Mouse (Mus musculus): ENCODE measurements around the gene Magi2. TPM values are rescaled to one million over a fixed set of nuclear protein-coding genes. Genes with fewer than 3 reads are reported as not detected.

Gene Magi2
- polyA plus RNA-seq, 1 experiment from 2014 or later = 2.4 TPM

- H3K27me3 ChIP-seq = peaks cover 4% of the 10 kb centered on the region
- ChIA-PET POLR2A (no interaction called here), CTCF (no interaction called here)
- in situ Hi-C loops (cut with MboI; ENCODE audit: low pct_unique_long_range_greater_than_20kb) = no loop called here
- no peak for TF ChIP-seq CTCF (IDR thresholded peaks at IDR 0.05)
- DNase-seq (ENCODE audit: low read depth, low spot score) (no peak), ATAC-seq (no peak)
Observed at GRCm38 (mm10) chr5:20741193-20741592, 1514.4 kb downstream of the Magi2 start.

GRCm38 (mm10) chr5:20741936-20742335 is 1515.1 kb downstream of the Magi2 start:
- ATAC-seq (no peak), DNase-seq (ENCODE audit: low read depth, low spot score) (no peak)
- no peak for TF ChIP-seq CTCF (IDR thresholded peaks at IDR 0.05)
- POLR2A ChIA-PET = no interaction called here
- in situ Hi-C loops (cut with MboI; ENCODE audit: low pct_unique_long_range_greater_than_20kb) = no loop called here
- CTCF ChIA-PET = no interaction called here
- H3K27me3 ChIP-seq = peaks cover 4% of the 10 kb centered on the region

DNA sequence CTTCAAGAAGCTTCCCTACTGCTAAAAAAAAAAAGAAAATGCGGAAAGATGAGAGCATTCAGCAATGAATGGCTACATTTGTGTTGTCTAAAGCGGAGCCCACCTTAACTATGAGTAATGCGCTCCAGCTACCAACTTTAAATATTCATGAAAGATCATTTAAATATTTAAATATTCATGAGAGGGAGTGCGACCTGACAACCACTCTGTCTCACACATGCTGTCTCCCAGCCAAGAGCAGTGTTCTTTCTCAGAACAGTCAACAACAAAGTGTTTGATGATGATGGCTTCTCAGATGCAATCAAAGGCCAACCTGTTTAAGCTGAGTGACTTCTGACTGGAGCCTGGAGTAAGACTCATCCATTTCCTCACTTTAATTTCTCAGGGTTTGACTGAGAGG is 1521.3 kb downstream of the Magi2 start:
- in situ Hi-C loops (cut with MboI; ENCODE audit: low pct_unique_long_range_greater_than_20kb) = no loop called here
- ChIA-PET POLR2A (no interaction called here), CTCF (interaction anchor here (1.0 to 1.7 kb wide), 4 partner anchors 12 to 56 kb away, joined by 3 to 5 read pairs (median 3); no protein-coding TSS in a partner anchor)
- no peak for DNase-seq (ENCODE audit: low read depth, low spot score)
- peaks cover 4% of the 10 kb centered on the region for H3K27me3 ChIP-seq
- no peak for ATAC-seq
- TF ChIP-seq CTCF (IDR thresholded peaks at IDR 0.05) = no peak

DNA sequence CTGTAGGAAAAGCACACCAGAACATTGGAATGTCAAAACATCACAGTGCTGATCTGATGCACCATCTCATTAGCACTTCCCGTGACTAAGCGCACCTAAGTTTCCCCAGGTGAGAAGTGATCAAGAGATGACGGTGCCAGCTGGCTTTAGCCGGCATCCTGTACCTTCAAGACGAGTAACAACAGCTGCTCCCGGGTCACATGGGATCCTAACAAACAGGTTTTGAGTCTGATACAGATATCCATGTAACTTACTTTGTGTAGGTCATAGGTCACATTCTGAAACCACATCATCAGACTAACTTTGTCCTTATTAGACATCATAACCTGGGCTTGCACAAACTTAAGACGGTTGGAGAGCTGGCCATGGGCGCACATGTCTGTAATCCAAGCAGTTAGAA is 1522.0 kb downstream of the Magi2 start:
- in situ Hi-C loops (cut with MboI; ENCODE audit: low pct_unique_long_range_greater_than_20kb) = no loop called here
- DNase-seq (ENCODE audit: low read depth, low spot score) = no peak
- POLR2A ChIA-PET = no interaction called here

DNA sequence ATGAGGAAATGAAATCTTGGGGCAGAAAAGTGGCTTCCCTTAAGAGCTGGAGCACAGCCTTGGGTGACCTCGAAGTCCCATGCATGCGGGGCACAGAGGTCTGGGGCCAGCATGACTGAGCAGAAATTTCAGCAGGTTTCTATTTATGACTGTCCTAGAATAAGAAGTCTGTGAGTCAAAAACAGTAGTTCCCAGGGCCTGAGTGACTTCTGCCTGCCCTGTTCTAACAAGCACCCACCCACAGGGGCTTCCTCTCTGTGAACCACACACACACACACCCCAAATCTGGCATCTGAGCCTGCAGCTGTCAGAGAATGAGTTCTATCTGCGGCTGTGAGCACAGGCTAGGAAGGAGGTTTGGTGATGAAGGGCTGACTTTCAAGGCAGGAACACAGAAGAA is 1522.7 kb downstream of the Magi2 start:
- ATAC-seq (no peak), DNase-seq (ENCODE audit: low read depth, low spot score) (no peak)
- no peak for TF ChIP-seq CTCF (IDR thresholded peaks at IDR 0.05)
- peaks cover 4% of the 10 kb centered on the region for H3K27me3 ChIP-seq
- in situ Hi-C loops (cut with MboI; ENCODE audit: low pct_unique_long_range_greater_than_20kb) = no loop called here
- ChIA-PET CTCF (no interaction called here), POLR2A (no interaction called here)

More for the DNA sequence above, 1522.0 kb downstream of the Magi2 start:
- CTCF ChIA-PET = interaction anchor here (1.0 kb wide), 1 partner anchor 20 kb away, joined by 3 read pairs; no protein-coding TSS in a partner anchor
- TF ChIP-seq CTCF (IDR thresholded peaks at IDR 0.05) = no peak
- peaks cover 4% of the 10 kb centered on the region for H3K27me3 ChIP-seq
- no peak for ATAC-seq

DNA sequence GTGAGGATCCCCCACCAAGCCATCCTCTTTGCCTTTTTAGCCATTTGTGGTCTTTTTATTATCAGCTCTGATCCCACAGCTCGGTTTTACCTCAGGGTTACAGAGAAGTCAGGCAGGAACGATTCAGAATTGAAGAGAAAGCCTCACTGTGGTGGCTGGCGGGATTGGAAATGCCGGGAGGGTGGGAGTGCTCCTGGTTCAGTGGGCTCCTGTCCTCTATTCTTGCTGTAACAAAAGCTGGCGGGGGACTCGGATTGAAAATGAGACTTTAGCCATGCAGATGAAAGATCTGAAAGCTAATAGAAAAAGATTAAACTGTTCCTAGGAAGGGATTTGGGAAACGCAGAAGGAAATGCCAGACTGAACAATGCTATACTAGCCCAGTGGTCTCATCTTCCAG is 1524.2 kb downstream of the Magi2 start:
- no peak for DNase-seq (ENCODE audit: low read depth, low spot score)
- no peaks in the 10 kb centered on the region for H3K27me3 ChIP-seq
- CTCF ChIA-PET = interaction anchor here (1.7 kb wide), 1 partner anchor 14 kb away, joined by 4 read pairs; no protein-coding TSS in a partner anchor
- in situ Hi-C loops (cut with MboI; ENCODE audit: low pct_unique_long_range_greater_than_20kb) = loop anchor here (25.0 kb wide), 1 partner anchor 1239 kb away; no protein-coding TSS in a partner anchor
- no peak for TF ChIP-seq CTCF (IDR thresholded peaks at IDR 0.05)
- ATAC-seq = no peak
- POLR2A ChIA-PET = no interaction called here

GRCm38 (mm10) chr5:20751696-20752095 is 1524.9 kb downstream of the Magi2 start:
- CTCF ChIA-PET = interaction anchor here (1.3 to 2.7 kb wide), 3 partner anchors 8 to 27 kb away, joined by 4 to 6 read pairs (median 5); no protein-coding TSS in a partner anchor
- in situ Hi-C loops (cut with MboI; ENCODE audit: low pct_unique_long_range_greater_than_20kb) = loop anchor here (25.0 kb wide), 1 partner anchor 1239 kb away; no protein-coding TSS in a partner anchor
- POLR2A ChIA-PET = no interaction called here
- DNase-seq (ENCODE audit: low read depth, low spot score) (no peak), ATAC-seq (no peak)
- H3K27me3 ChIP-seq = no peaks in the 10 kb centered on the region
- no peak for TF ChIP-seq CTCF (IDR thresholded peaks at IDR 0.05)

DNA sequence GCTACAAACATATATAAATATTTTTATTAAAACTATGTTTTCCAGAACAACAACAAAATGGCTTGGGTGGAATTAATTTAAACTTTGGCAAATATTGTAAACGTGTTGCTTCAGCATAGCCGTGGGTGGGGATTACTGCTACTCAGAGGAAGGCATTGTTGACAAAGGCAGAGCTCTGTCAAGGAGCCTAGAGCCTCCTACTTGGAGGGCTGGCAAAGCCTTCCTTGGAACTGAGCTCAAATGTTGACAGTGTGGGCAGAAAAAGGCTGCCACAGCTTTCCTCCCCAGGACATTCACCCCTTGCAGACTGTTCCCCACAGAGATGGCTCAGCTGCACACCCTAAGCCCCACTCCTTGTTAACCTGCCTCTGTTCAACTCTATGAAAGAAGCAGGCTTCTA is 1526.3 kb downstream of the Magi2 start:
- in situ Hi-C loops (cut with MboI; ENCODE audit: low pct_unique_long_range_greater_than_20kb) = loop anchor here (25.0 kb wide), 1 partner anchor 1241 kb away; no protein-coding TSS in a partner anchor
- ChIA-PET POLR2A (interaction anchor here (0.6 kb wide), 1 partner anchor 118 kb away, joined by 3 read pairs; no protein-coding TSS in a partner anchor), CTCF (interaction anchor here (0.6 to 2.7 kb wide), 3 partner anchors 9 to 662 kb away, joined by 3 to 6 read pairs (median 3); no protein-coding TSS in a partner anchor)

DNA sequence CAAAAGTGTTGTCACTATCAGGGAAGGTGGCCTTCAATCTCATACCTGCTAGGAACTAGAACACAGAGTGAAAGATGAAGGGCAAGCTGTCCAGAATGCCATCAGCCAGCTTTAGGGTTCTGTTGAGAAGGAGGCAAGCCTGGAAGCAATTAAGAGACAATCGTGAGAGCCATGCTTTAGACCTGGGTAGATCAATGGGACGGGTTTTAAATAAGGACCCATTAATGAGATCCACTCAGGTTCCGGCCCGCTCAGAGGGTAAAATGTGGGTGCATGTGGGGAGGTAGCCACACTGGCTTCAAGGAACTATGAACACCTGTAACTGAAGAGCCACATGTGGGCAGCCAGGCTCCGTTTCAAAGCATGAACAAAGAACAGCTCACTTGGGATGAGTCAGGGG is 1527.1 kb downstream of the Magi2 start:
- no peaks in the 10 kb centered on the region for H3K27me3 ChIP-seq
- CTCF ChIA-PET = interaction anchor here (0.7 to 2.7 kb wide), 2 partner anchors 10 to 663 kb away, joined by 3 to 6 read pairs; no protein-coding TSS in a partner anchor
- no peak for TF ChIP-seq CTCF (IDR thresholded peaks at IDR 0.05)
- ATAC-seq (no peak), DNase-seq (ENCODE audit: low read depth, low spot score) (no peak)
- in situ Hi-C loops (cut with MboI; ENCODE audit: low pct_unique_long_range_greater_than_20kb) = loop anchor here (25.0 kb wide), 1 partner anchor 1242 kb away; no protein-coding TSS in a partner anchor
- POLR2A ChIA-PET = interaction anchor here (0.6 kb wide), 1 partner anchor 44 kb away, joined by 3 read pairs; no protein-coding TSS in a partner anchor

More for the DNA sequence above, 1526.3 kb downstream of the Magi2 start:
- ATAC-seq = no peak
- DNase-seq (ENCODE audit: low read depth, low spot score) = no peak
- TF ChIP-seq CTCF (IDR thresholded peaks at IDR 0.05) = no peak
- H3K27me3 ChIP-seq = no peaks in the 10 kb centered on the region

Data from Patski (cell line).